Mouse (Mus musculus) spleen, embryonic (tissue): ENCODE results near the gene H2-Ob.
"Not testable (repeated sequence)": the region's sequence is repeated elsewhere in the genome, so short reads cannot be mapped to it uniquely, and the experiment has no call there.

ENCODE experiments used
- CTCF ChIA-PET: fragments of 350-600 bp; sonication (Branson Sonifier 250); formaldehyde crosslinking; loops from one replicate; lab custom pipeline; 2022; lab: Charles Lee

Gene H2-Ob

DNA sequence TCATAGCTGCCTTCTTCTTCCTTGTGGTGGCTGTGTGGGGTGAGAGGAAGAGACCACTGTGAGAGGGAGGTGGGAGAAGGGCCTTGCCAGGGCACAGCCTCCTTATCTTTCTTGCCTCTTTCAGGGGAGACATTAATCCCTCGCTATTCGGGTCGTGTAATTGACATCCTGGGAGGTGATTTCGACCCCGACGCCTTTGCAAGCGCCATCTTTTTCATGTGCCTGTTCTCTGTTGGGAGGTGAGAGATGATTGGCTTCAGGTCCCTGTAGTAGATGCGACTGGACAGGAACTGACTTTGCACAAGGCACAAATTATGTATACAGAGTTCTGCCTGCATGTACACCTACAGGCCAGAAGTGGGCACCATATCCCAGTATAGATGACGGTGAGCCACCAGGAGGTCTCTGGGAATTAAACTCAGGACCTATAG lies 32.9 kb upstream of the H2-Ob start:
- CTCF ChIA-PET = interaction anchor here (2.2 kb wide), 1 partner anchor 36 kb away, joined by 12 read pairs; no protein-coding TSS in a partner anchor

DNA sequence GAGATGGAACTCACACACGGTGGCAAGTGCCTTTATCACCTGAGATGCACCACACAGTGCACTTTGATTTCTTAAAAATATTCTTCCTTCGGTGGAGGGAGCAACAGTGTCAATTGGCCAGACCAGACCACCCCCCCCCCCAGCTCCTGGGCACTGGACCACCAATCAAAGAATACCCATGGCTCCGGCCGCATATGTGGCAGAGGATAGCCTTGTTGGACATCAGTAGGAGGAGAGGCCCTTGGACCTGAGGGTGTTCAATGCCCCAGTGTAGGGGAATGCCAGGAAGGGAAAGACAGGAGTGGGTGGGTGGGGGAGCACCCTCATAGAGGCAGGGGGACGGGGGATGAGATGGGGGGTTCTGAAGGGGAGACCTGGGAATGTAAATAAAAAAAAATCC lies 32.0 kb upstream of the H2-Ob start:
- CTCF ChIA-PET = interaction anchor here (0.6 to 0.7 kb wide), 2 partner anchors 66 to 108 kb away, joined by 5 to 6 read pairs; no protein-coding TSS in a partner anchor

DNA sequence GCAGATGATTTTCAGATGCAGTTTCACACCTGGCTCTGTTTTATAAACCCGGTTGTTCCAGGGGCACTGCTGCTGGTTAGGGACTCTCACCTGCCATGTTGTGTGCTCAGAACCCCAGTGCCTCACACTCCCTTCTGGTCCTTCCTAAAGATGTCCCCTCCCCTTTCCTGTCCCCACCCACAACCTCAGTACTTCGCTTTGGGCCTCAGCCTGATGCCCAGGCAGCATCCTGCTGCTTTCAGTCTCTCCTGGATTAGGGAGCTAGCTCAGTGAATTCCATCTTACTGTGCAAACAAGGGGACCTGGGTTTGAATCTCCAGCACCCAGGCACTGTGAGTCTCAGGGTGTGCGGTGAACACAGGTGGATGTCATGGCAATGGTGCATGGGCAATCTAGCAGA lies 31.2 kb upstream of the H2-Ob start:
- CTCF ChIA-PET = interaction anchor here (0.6 to 0.7 kb wide), 2 partner anchors 66 to 108 kb away, joined by 5 to 6 read pairs; no protein-coding TSS in a partner anchor

DNA sequence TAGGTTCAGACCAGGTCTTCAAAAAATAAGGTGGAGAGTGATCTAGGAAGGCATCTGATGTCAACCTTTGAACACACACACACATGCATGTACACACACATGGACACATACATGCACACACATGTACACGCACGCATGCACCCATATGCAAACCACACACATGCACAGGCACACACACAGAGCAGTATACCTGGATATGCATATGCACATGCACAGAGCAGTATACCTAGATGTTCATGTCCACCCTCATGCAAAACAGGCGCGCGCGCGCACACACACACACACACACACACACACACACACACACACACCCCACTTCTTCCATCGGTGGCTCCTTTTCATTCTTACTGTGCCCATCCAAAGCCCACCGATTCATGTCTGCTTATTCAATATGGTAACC lies 30.8 kb upstream of the H2-Ob start:
- CTCF ChIA-PET = interaction anchor here (0.6 kb wide), 1 partner anchor 390 kb away, joined by 4 read pairs; the partner anchor contains the start of gene Ager

DNA sequence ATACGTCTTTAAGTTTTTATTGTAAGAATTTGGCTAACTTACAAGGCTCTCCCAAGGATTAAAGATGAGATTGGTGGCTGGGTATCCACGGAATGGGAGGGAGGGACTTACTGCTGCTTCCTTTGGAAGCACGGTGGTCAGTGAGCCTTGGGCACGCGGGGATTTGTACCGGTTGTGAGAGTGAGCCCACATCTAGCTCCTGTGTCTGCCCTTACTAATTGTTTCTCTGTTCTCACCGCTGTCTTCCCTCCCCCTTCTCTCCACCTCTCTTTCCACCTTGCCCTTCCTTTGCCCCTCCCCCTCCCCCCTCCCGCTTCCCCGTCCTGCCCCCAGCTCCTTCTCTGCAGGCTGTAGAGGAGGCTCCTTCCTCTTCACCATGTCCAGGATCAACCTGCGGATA lies 30.3 kb upstream of the H2-Ob start:
- CTCF ChIA-PET = interaction anchor here (0.6 kb wide), 1 partner anchor 389 kb away, joined by 4 read pairs; the partner anchor contains the start of gene Ager

DNA sequence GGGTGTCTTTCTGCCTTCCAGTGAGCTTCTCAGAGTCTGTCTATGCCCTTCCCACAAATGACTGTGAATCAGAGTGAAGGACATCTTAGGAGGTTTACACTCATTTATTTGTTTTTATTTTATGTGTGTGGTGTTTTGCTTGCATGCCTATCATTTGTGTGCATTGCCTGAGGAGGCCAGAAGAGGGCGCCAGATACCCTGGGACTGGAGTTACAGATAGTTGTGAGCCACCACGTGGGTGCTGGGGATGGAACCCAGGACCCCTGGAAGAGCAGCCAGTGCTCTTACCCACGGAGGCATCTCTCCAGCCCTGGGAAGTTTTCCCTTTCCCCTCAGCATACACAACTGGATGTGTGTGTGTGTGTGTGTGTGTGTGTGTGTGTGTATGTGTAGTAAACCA lies 29.0 kb upstream of the H2-Ob start:
- CTCF ChIA-PET = interaction anchor here (0.7 kb wide), 1 partner anchor 175 kb away, joined by 3 read pairs; no protein-coding TSS in a partner anchor

DNA sequence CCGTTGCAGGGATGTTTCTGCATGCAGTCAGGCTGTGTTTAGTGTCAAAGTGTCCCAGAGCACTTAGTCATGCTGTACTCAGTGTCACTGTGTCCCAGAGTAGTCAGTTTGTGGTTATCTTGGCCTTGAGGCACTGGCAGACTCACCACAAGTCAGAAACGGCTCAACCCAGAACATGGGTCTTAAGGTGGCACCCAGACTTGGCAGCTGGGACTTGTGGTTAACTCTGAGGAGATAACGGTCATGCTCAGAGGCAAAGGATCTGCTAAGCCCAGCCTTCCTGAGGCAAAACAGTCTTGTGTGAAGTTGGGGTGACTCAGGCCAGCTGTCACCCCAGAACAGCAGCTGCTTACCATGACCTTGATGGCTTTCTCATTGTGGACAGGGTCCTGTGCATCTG lies 28.1 kb upstream of the H2-Ob start:
- CTCF ChIA-PET = interaction anchor here (0.6 to 0.9 kb wide), 2 partner anchors 11 to 186 kb away, joined by 3 read pairs; partner anchors contain the start of gene Ring1

DNA sequence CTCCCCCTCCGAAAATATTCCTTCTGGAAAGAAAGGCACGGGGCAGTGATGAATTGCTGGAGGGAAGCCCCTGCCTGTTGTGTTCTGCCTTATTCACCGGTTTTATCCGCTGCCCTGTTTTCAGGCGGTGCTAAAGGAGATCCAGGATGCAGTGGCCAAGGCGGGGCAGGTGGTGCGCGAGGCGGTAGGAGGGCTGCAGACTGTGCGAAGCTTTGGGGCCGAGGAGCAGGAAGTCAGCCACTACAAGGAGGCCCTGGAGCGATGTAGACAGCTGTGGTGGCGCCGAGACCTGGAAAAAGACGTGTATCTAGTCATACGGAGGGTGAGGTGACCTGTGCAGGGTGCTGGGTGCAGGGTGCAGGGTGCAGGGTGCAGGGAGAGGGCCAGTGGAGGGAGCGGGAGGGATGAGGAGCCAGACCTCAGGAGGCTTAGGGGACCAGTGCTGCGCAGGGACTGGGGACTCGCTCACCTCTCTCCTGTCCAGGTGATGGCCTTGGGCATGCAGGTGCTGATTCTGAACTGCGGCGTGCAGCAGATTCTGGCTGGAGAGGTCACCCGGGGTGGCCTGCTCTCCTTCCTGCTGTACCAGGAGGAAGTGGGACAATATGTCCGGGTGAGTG lies 26.8 kb upstream of the H2-Ob start:
- CTCF ChIA-PET = interaction anchor here (0.6 kb wide), 1 partner anchor 82 kb away, joined by 5 read pairs; no protein-coding TSS in a partner anchor

DNA sequence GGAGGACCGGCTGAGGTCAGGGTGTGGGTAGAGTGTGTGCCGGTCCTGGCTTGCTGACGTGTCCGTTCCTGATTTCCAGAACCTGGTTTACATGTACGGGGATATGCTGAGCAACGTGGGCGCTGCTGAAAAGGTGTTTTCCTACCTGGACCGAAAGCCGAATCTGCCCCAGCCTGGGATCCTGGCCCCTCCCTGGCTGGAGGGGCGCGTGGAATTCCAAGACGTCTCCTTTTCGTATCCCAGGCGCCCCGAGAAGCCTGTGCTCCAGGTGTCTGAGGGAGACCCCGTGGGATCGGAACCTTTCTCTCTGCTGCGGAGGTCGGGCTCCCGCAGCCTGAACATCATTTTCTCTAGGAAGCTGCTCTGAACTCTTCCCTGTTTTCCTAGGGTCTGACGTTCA lies 24.8 kb upstream of the H2-Ob start:
- CTCF ChIA-PET = no interaction called here

DNA sequence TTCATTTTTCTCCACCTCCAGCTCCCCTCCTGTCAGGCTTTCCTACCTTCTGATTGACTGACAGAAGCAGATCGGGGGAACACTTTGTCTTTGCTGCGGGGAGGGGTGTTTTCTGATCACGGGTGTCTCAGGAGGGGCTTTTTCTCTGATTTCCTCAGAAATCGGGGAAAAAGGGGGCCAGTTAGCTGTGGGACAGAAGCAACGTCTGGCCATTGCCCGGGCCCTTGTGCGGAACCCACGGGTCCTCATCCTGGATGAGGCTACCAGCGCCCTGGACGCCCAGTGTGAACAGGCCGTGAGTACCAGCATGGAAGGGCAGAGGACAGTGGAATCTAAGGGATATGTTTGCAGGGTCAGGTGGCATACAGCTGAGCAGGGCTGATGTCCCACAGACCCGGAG lies 23.5 kb upstream of the H2-Ob start:
- CTCF ChIA-PET = interaction anchor here (0.7 kb wide), 1 partner anchor 222 kb away, joined by 4 read pairs; no protein-coding TSS in a partner anchor

DNA sequence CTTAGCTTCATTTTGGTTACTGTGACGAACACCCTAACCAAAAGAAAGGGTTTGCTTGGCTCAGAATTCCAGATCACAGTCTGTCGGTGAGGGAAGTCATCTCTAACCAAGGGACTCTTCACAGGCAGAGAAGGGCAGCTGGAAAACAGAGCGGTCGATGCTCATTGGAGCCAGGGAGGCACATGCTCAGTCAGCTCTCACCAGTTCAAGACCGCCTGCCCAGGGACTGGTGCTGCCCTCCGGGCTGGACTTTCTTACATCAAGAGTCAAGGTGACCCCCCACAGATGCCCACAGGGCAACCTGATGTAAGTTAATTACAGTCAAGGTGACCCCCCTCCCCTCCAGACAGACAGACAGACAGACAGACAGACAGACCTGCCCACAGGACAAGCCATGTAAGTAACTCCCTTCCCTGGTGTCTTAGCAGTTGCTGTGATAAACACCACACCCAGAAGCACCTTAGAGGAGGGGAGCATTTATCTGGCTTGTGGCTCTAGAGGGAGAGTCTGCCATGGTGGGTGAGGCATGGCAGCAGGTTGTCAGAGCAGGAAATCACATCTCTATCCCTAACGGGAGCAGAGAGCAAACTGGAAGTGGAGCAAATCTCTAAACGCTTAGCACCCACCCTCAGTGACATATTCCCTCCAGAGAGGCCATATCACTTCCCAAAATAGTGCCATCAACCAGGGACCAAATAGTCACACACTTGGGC lies 21.3 kb upstream of the H2-Ob start:
- CTCF ChIA-PET = no interaction called here

DNA sequence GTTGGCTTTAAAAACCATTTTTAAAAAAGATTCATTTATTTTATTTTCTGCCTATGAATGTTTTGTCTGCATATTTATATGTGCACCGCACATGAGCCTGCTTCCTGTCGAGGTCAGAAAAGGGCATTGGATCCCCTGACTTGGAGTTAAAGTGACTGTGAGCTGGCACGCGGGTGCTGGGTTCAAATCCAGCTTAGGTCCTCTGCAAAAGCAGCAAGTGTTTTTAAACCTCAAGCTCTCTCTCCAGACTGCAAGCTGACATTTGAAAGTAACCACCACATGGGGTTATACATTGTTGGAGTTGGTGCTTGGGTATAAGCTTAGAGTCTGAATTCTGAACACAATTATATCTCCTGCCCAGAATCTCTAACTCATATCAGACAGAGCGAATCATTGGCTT lies 20.7 kb upstream of the H2-Ob start:
- CTCF ChIA-PET = no interaction called here

DNA sequence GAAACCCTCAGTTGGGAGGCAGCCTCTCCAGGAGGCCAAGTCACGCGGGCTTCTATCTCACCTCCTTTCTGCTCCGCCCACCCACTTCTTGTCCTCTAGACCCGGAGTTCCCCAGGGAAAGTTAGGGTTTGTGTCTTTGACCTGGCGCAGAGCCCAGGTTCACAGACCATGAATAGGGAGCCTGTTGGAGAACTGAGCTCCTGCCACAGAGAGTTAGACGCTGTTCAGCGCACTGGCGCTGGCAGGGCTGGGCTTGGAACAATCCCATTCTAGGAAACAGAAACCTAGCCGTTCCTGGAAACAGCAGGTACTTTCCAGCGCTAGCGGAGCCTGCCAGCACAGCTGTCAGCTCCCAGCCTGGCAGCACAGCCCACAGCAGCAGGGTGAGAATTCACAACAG lies 20.0 kb upstream of the H2-Ob start:
- CTCF ChIA-PET = no interaction called here

DNA sequence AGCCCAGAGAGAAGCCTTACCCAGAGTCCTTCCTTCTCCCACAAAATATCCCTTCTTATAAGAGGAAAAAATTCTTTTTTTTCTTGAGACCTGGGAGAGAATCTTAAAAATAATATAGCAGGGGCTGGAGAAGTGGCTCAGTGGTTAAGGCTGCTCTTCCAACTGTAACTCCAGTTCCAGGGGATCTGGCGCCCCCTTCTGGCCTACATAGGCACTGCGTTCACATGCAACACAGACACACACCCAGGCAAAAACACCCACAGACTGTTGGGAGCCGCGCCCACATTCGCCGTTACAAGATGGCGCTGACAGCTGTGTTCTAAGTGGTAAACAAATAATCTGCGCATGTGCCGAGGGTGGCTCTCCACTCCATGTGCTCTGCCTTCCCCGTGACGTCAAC lies 19.6 kb upstream of the H2-Ob start:
- CTCF ChIA-PET = not testable (repeated sequence)

DNA sequence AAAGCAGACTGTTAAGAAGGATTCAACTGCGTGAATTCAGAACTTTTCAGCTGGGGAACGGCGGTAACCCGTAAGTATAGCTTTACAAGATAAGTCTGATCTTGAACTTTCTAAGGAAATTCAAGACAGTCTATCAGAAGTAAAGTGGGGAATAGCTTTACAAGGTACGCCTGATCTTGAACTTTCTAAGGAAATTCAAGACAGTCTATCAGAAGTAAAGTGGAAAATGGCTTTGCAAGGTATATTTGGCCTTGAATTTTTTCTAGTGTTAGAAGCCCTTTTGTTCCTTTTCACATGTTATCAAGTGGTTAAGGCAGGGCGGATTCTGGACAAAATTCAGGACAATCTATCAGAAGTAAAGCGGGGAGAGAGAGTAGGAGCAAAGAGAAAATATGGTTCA lies 18.9 kb upstream of the H2-Ob start:
- CTCF ChIA-PET = not testable (repeated sequence)

DNA sequence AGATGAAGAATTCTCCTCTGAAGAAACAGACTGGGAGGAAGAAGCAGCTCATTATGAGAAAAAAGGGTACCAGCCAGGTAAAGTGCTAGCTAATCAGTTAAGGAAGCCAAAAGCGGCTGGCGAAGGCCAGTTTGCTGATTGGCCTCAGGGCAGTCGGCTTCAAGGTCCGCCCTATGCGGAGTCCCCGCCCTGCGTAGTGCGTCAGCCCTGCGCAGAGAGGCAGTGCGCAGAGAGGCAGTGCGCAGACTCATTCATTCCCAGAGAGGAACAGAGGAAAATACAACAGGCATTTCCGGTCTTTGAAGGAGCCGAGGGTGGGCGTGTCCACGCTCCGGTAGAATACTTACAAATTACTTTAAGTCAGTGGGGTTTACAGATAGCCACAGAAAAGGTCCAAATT lies 18.3 kb upstream of the H2-Ob start:
- CTCF ChIA-PET = not testable (repeated sequence)

DNA sequence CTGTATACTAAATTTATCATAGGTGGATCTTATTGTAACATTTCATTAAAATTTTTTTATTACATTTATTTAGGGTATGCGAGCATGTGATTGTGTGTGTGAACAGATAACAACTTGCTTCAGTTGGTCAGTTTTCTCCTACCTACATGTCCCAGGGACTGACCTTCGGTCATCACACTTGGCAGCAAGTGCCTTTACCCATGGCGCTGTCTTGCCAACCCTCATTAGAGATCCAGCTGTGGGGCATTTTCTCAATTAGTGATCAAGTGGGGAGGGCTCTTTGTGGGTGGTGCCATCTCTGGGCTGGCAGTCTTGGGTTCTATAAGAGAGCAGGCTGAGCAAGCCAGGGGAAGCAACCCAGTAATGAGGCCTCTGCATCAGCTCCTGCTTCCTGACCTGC lies 13.9 kb upstream of the H2-Ob start:
- CTCF ChIA-PET = no interaction called here

DNA sequence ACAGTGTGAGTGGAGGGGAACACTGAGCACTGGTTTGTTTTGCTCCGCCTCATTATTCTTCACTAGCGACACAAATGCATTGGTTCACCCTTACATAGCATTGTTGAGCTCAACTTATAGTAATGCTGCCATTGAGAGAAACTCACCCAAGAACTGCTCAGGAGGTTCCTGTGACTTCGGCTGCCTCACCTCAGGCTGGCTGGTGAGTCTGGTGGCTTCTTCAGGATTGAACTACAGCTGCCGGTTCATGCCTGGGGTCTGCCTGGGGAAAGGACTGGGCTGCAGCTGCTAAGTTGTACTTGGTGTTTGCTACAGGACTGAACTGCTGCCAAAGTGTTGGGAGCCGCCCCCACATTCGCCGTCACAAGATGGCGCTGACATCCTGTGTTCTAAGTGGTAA lies 13.3 kb upstream of the H2-Ob start:
- CTCF ChIA-PET = no interaction called here

DNA sequence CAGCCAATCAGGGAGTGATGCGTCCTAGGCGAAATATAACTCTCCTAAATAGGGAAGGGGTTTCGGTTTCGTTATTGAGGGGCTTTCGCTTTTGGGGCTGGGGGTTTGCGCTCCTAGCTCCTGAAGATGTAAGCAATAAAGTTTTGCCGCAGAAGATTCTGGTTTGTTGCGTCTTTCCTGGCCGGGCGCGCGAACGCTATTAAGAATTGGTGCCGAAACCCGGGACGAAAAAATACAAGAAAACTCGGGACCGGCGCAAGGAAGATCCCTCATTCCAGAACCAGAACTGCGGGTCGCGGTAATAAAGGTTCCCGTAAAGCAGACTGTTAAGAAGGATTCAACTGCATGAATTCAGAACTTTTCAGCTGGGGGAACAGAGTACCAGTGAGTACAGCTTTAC lies 12.8 kb upstream of the H2-Ob start:
- CTCF ChIA-PET = not testable (repeated sequence)

DNA sequence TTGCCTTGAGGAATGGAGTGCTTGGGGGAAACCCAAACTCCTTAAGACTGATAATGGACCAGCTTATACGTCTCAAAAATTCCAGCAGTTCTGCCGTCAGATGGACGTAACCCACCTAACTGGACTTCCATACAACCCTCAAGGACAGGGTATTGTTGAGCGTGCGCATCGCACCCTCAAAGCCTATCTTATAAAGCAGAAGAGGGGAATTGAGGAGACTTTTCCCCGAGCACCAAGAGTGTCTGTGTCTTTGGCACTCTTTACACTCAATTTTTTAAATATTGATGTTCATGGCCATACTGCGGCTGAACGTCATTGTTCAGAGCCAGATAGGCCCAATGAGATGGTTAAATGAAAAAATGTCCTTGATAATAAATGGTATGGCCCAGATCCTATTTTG lies 7.7 kb upstream of the H2-Ob start:
- CTCF ChIA-PET = not testable (repeated sequence)

DNA sequence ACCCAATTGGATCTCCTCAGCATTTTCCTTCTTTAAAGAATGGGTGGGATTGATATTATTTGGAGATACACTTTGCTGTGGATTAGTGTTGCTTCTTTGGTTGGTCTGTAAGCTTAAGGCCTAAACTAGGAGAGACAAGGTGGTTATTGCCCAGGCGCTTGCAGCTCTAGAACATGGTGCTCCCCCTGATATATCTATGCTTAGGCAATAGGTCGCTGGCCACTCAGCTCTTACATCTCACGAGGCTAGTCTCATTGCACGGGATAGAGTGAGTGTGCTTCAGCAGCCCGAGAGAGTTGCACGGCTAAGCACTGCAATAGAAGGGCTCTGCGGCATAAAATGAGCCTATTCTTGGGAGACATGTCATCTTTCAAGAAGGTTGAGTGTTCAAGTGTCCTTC lies 6.7 kb upstream of the H2-Ob start:
- CTCF ChIA-PET = not testable (repeated sequence)

DNA sequence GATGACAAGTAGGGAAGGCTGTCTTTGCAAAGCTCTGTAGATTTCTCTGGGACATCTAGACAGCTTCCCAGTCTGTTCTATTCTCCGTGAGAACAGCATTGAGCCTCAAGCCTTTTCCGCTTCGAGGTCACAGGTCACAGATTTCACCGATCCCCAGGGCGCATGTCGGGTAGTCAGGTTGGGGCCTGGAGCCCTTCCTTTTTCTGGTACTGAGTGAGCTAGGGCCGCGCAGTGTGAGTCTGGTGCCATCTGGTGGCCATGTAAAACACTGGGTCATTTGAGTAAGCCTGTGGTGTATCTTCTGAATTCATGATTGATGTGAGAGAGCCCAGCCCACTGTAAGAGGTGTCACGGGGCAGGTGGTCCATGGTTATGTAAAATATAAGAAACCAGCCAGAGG lies 3.8 kb upstream of the H2-Ob start:
- CTCF ChIA-PET = interaction anchor here (0.8 to 1.2 kb wide), 2 partner anchors 65 to 158 kb away, joined by 3 to 4 read pairs; no protein-coding TSS in a partner anchor

DNA sequence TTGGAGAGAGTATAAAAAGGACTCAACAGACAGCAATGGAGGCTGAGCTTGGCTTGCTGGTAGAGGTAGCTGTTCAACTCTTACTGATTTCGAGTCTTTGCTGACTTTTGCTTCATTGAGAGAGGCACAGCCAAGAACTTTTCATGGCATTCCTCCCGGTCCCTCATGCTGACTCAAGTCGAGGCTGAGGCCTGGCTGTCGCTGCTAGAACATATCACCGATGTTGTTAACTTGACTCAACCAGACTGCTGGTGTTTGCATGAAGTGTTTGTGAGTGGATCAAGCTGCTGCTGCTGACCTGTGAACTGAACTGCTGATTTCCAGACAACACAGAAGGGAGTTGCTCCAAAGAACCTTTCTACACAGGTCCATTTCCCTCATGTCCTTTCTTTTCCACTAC lies 2.0 kb upstream of the H2-Ob start:
- CTCF ChIA-PET = interaction anchor here (0.6 to 2.4 kb wide), 2 partner anchors 44 to 67 kb away, joined by 3 to 7 read pairs; no protein-coding TSS in a partner anchor
